Mouse (Mus musculus): ENCODE results near the gene Plxna2.

DNA sequence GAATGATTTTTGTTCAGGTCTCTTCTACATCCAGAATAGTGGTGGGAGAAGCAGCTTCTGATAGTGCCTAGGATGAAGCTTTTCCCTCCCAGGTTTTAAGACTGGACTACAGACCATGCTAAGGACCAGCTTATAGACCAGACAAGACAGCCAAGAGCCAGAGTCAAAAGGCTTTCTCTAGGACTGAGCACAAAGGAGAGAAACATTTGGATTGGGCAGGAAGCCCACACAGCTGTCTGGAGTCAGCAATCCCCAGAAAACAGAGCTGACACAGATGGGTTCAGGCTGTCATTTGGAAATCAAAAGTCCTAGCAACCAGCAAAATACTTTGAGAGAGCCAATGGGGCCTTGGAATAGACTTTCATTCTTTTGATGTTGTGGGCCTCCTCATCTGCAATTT is 190.2 kb downstream of the Plxna2 start:
- no peak for TF ChIP-seq CTCF (IDR thresholded peaks at IDR 0.05; ENCODE audit: low read depth, low read length)
- TF ChIP-seq POLR2A (IDR thresholded peaks at IDR 0.05; ENCODE audit: insufficient read depth, low read length), result no peak
- no peak for TF ChIP-seq EP300 (IDR thresholded peaks at IDR 0.05; ENCODE audit: insufficient read depth, low read depth, low read length)
